Mouse (Mus musculus) embryonic fibroblast, embryonic 13.5 days (primary cell): ENCODE data around the gene Mpdz.

Source experiments
- CTCF ChIP-seq: IDR thresholded peaks from 2 replicates; pipeline ENCODE4 v1.5.1; 2011; ENCODE audit warnings: mild to moderate bottlenecking, control low read depth, low read length, moderate library complexity, borderline replicate concordance; ENCODE audit not compliant: insufficient read depth
- POLR2A ChIP-seq: IDR thresholded peaks from 2 replicates; pipeline ENCODE4 v1.6.1; 2011; ENCODE audit warnings: low read depth, mild to moderate bottlenecking, control low read depth, low read length, moderate library complexity

- no peak for TF ChIP-seq POLR2A
- no peak for TF ChIP-seq CTCF
Measured at GRCm38 (mm10) chr4:81280098-81280497, 162.5 kb downstream of the Mpdz start.
